Mouse (Mus musculus) MEL (cell line): ENCODE measurements around the gene Glt8d2. TPM values are rescaled to one million over a fixed set of nuclear protein-coding genes. Genes with fewer than 3 reads are reported as not detected.

Source experiments
- DNase-seq: peaks from one replicate; pipeline ENCODE4 v3.0.0; 2011; ENCODE audit warnings: low read depth, low spot score
- H3K27ac ChIP-seq: 2 replicates; pipeline ENCODE4 v1.5.1; 2012; ENCODE audit warnings: low read depth, mild to moderate bottlenecking, control low read depth, low read length, moderate library complexity; ENCODE audit not compliant: control insufficient read depth
- H3K27me3 ChIP-seq, 2 experiments: fragments of 150-350 bp in 1 of 2; sonication (generic) in 1 of 2; 2 replicates each; pipeline ENCODE4 v1.6.1; 2012; ENCODE audit warnings: low read length in 2 of 2, mild to moderate bottlenecking in 2 of 2, improper control_type of control experiment in 1 of 2, moderate library complexity in 1 of 2; ENCODE audit not compliant: insufficient read depth in 2 of 2, control insufficient read depth in 1 of 2
- H3K36me3 ChIP-seq, 2 experiments: 2 replicates each; pipeline ENCODE4 v1.6.1; 2012 to 2014; ENCODE audit warnings: low read length in 2 of 2, improper control_type of control experiment in 1 of 2, inconsistent platforms in 1 of 2, mild to moderate bottlenecking in 1 of 2; ENCODE audit not compliant: insufficient read depth in 2 of 2, control insufficient read depth in 1 of 2
- H3K4me1 ChIP-seq, 2 experiments: fragments of 150-350 bp in 1 of 2; sonication (generic) in 1 of 2; 2 replicates each; pipeline ENCODE4 v1.6.1; 2012; ENCODE audit warnings: low read length in 2 of 2, improper control_type of control experiment in 1 of 2, mild to moderate bottlenecking in 1 of 2; ENCODE audit not compliant: insufficient read depth in 2 of 2, control insufficient read depth in 1 of 2
- H3K4me3 ChIP-seq, 2 experiments: fragments of 150-350 bp in 1 of 2; sonication (generic) in 1 of 2; 2 replicates each; pipeline ENCODE4 v1.5.1; 2012; ENCODE audit warnings: low read depth in 2 of 2, low read length in 2 of 2, mild to moderate bottlenecking in 2 of 2, moderate library complexity in 2 of 2, control low read depth in 1 of 2, improper control_type of control experiment in 1 of 2; ENCODE audit not compliant: control insufficient read depth in 1 of 2, insufficient read depth in 1 of 2
- H3K79me2 ChIP-seq: 2 replicates; pipeline ENCODE4 v1.6.1; 2012; ENCODE audit warnings: mild to moderate bottlenecking, low read length, moderate library complexity; ENCODE audit not compliant: control insufficient read depth, poor library complexity, insufficient read depth
- H3K9ac ChIP-seq: 2 replicates; pipeline ENCODE4 v1.6.1; 2012; ENCODE audit warnings: low read depth, mild to moderate bottlenecking, control low read depth, low read length, moderate library complexity; ENCODE audit not compliant: control insufficient read depth, poor library complexity, severe bottlenecking
- H3K9me3 ChIP-seq: fragments of 150-350 bp; sonication (generic); replicated peaks from 2 replicates; pipeline ENCODE4 v1.6.1; 2012; ENCODE audit warnings: mild to moderate bottlenecking, low read length, improper control_type of control experiment, moderate library complexity; ENCODE audit not compliant: insufficient read depth
- BHLHE40 ChIP-seq: IDR thresholded peaks from 2 replicates; pipeline ENCODE4 v1.6.1; 2012; ENCODE audit warnings: low read depth, mild to moderate bottlenecking, inconsistent platforms, low read length, improper control_type of control experiment, borderline replicate concordance
- CHD1 ChIP-seq: IDR thresholded peaks from 2 replicates; pipeline ENCODE4 v1.6.1; 2012; ENCODE audit warnings: low read depth, mild to moderate bottlenecking, inconsistent platforms, low read length, improper control_type of control experiment
- CTCF ChIP-seq, 3 experiments: IDR thresholded peaks in 2 of 3; conservative IDR thresholded peaks in 1 of 3; 2 replicates each; pipeline ENCODE4 v1.5.1; 2011 to 2012; ENCODE audit warnings: low read length in 3 of 3, low read depth in 2 of 3, mild to moderate bottlenecking in 2 of 3, improper control_type of control experiment in 1 of 3, inconsistent platforms in 1 of 3, mixed read lengths in 1 of 3, moderate library complexity in 1 of 3; ENCODE audit not compliant: control insufficient read depth in 1 of 3, insufficient read depth in 1 of 3, poor library complexity in 1 of 3, severe bottlenecking in 1 of 3
- E2F4 ChIP-seq: IDR thresholded peaks from 2 replicates; pipeline ENCODE4 v1.6.1; 2011; ENCODE audit warnings: low read depth, low read length, improper control_type of control experiment, borderline replicate concordance
- ELF1 ChIP-seq: IDR thresholded peaks from 2 replicates; pipeline ENCODE4 v1.6.1; 2014; ENCODE audit warnings: low read depth, mild to moderate bottlenecking, inconsistent platforms, low read length, improper control_type of control experiment, moderate library complexity
- EP300 ChIP-seq, 2 experiments: IDR thresholded peaks; 2 replicates each; pipeline ENCODE4 v1.6.1; 2011; ENCODE audit warnings: improper control_type of control experiment in 2 of 2, low read length in 2 of 2, low read depth in 1 of 2, mild to moderate bottlenecking in 1 of 2
- ETS1 ChIP-seq: IDR thresholded peaks from 2 replicates; pipeline ENCODE4 v1.6.1; 2012; ENCODE audit warnings: low read depth, mild to moderate bottlenecking, inconsistent platforms, low read length, improper control_type of control experiment, moderate library complexity
- KAT2A ChIP-seq: conservative IDR thresholded peaks from 2 replicates; pipeline ENCODE4 v1.6.1; 2012; ENCODE audit warnings: low read depth, low read length, improper control_type of control experiment, inconsistent platforms
- MAFK ChIP-seq: IDR thresholded peaks from 2 replicates; pipeline ENCODE4 v1.6.1; 2011; ENCODE audit warnings: low read depth, mild to moderate bottlenecking, low read length, improper control_type of control experiment, borderline replicate concordance
- MAX ChIP-seq: IDR thresholded peaks from 2 replicates; pipeline ENCODE4 v1.6.1; 2011; ENCODE audit warnings: low read length, improper control_type of control experiment
- MEF2A ChIP-seq: IDR thresholded peaks from 2 replicates; pipeline ENCODE4 v1.6.1; 2014; ENCODE audit warnings: low read depth, mild to moderate bottlenecking, inconsistent platforms, low read length, improper control_type of control experiment; ENCODE audit not compliant: poor library complexity, insufficient replicate concordance, severe bottlenecking; ENCODE audit errors: extremely low read depth
- MXI1 ChIP-seq: IDR thresholded peaks from 2 replicates; pipeline ENCODE4 v1.6.1; 2011; ENCODE audit warnings: mild to moderate bottlenecking, low read depth, low read length, improper control_type of control experiment
- MYB ChIP-seq: IDR thresholded peaks from 2 replicates; pipeline ENCODE4 v1.6.1; 2011; ENCODE audit warnings: mild to moderate bottlenecking, low read depth, low read length, improper control_type of control experiment
- MYC ChIP-seq: IDR thresholded peaks from 2 replicates; pipeline ENCODE4 v1.6.1; 2011; ENCODE audit warnings: low read depth, mild to moderate bottlenecking, low read length, improper control_type of control experiment, moderate library complexity
- NELFE ChIP-seq: IDR thresholded peaks from 2 replicates; pipeline ENCODE4 v1.6.1; 2011; ENCODE audit warnings: low read depth, low read length, improper control_type of control experiment
- NRF1 ChIP-seq: IDR thresholded peaks from 2 replicates; pipeline ENCODE4 v1.6.1; 2014; ENCODE audit warnings: low read depth, mild to moderate bottlenecking, inconsistent platforms, low read length, improper control_type of control experiment, moderate library complexity; ENCODE audit not compliant: poor library complexity, insufficient read depth, severe bottlenecking
- POLR2A ChIP-seq, 2 experiments: IDR thresholded peaks; 2 replicates each; pipeline ENCODE4 v1.6.1; 2011 to 2012; ENCODE audit warnings: low read length in 2 of 2, mild to moderate bottlenecking in 2 of 2, control low read depth in 1 of 2, improper control_type of control experiment in 1 of 2, low read depth in 1 of 2, moderate library complexity in 1 of 2; ENCODE audit not compliant: control insufficient read depth in 1 of 2, insufficient read depth in 1 of 2, poor library complexity in 1 of 2
- POLR2AphosphoS2 ChIP-seq: IDR thresholded peaks from 2 replicates; pipeline ENCODE4 v1.6.1; 2011; ENCODE audit warnings: low read length, improper control_type of control experiment
- POLR2AphosphoS5 ChIP-seq: IDR thresholded peaks from 2 replicates; pipeline ENCODE4 v1.6.1; 2012; ENCODE audit warnings: low read depth, borderline replicate concordance, mild to moderate bottlenecking, inconsistent platforms, low read length, moderate library complexity, mixed read lengths
- RAD21 ChIP-seq: IDR thresholded peaks from 2 replicates; pipeline ENCODE4 v1.6.1; 2011; ENCODE audit warnings: mild to moderate bottlenecking, low read depth, low read length, improper control_type of control experiment
- SIN3A ChIP-seq: IDR thresholded peaks from 2 replicates; pipeline ENCODE4 v1.6.1; 2012; ENCODE audit warnings: low read length, improper control_type of control experiment, inconsistent platforms
- TCF12 ChIP-seq: IDR thresholded peaks from 2 replicates; pipeline ENCODE4 v1.6.1; 2014; ENCODE audit warnings: low read depth, mild to moderate bottlenecking, inconsistent platforms, low read length, improper control_type of control experiment, moderate library complexity
- UBTF ChIP-seq: IDR thresholded peaks from 2 replicates; pipeline ENCODE4 v1.6.1; 2012; ENCODE audit warnings: low read depth, mild to moderate bottlenecking, inconsistent platforms, low read length, improper control_type of control experiment, moderate library complexity, borderline replicate concordance; ENCODE audit not compliant: insufficient read depth
- USF1 ChIP-seq: IDR thresholded peaks from 2 replicates; pipeline ENCODE4 v1.6.1; 2014; ENCODE audit warnings: low read depth, mild to moderate bottlenecking, inconsistent platforms, low read length, improper control_type of control experiment, moderate library complexity
- ZKSCAN1 ChIP-seq: IDR thresholded peaks from 2 replicates; pipeline ENCODE4 v1.6.1; 2012; ENCODE audit warnings: low read depth, mild to moderate bottlenecking, inconsistent platforms, low read length, improper control_type of control experiment, moderate library complexity
- ZMIZ1 ChIP-seq: IDR thresholded peaks from 2 replicates; pipeline ENCODE4 v1.6.1; 2012; ENCODE audit warnings: low read depth, mild to moderate bottlenecking, inconsistent platforms, low read length, improper control_type of control experiment, moderate library complexity
- polyA plus RNA-seq, 2 experiments: library from polyadenylated mRNA; stranded (reverse) in 1 of 2; unstranded in 1 of 2; fragments of >175 nt in 1 of 2; fragments of >200 nt in 1 of 2; gene quantifications; 2 replicates each; pipeline versions ENCODE4 v1.2.1 to v1.2.4; 2012; ENCODE audit warnings: low replicate concordance in 2 of 2, low read depth in 1 of 2; ENCODE audit not compliant: insufficient read length in 2 of 2, insufficient read depth in 1 of 2, missing spikeins in 1 of 2
- total RNA-seq: library from RNA; depleted of rRNA; stranded (reverse); fragments of 300-350 nt; gene quantifications from 2 replicates; pipeline ENCODE4 v1.2.3, GENCODE M21; 2012

Gene Glt8d2
- total and polyA plus RNA-seq, 3 experiments = 0.15 to 0.54 TPM; not detected in 1

- TF ChIP-seq POLR2A (IDR thresholded peaks at IDR 0.05; ENCODE audit: control insufficient read depth in 1 of 2, insufficient read depth in 1 of 2, low read depth in 1 of 2, low read length in 2 of 2, poor library complexity in 1 of 2) (no peak), CHD1 (no peak), CTCF (IDR thresholded peaks at IDR 0.05 in 2 of 3, conservative IDR thresholded peaks at IDR 0.05 in 1 of 3; ENCODE audit: control insufficient read depth in 1 of 3, insufficient read depth in 1 of 3, low read depth in 2 of 3, low read length in 3 of 3, poor library complexity in 1 of 3, severe bottlenecking in 1 of 3) (no peak), NELFE (no peak), SIN3A (no peak), TCF12 (no peak), POLR2AphosphoS2 (no peak), POLR2AphosphoS5 (no peak), MXI1 (no peak)
- no peak for DNase-seq
- peaks cover 0 to 10% of the 10 kb centered on the region in 2 experiments; a peak in 1 of 4 replicates for H3K4me1 ChIP-seq
These were observed 8.8 kb downstream of the Glt8d2 start for GRCm38 (mm10) chr10:82681639-82682038.

DNA sequence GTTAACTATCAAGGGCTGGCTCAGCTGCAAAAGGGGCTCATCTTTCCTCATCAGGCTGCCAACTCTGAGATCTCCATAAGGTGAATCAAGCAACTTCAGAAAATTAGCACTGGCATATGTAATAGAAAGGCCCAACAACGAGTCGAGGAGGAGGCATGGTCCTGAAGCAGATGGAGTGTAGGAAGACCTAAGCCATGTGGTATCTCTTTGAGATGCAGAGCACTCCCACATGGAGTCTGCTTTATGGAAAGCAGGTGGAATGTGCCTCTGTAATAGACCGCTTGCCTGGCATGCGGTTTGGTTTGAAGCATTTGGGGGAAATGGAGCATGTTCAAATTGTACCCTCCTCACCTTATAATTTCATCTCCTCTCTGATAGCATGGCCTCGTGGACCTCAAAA lies 9.7 kb downstream of the Glt8d2 start:
- H3K27me3 ChIP-seq = no peaks in the 10 kb centered on the region
- TF ChIP-seq ZKSCAN1 (no peak), EP300 (IDR thresholded peaks at IDR 0.05; ENCODE audit: low read depth in 1 of 2, low read length in 2 of 2) (no peak), MAFK (no peak), MEF2A (no peak), POLR2A (IDR thresholded peaks at IDR 0.05; ENCODE audit: control insufficient read depth in 1 of 2, insufficient read depth in 1 of 2, low read depth in 1 of 2, low read length in 2 of 2, poor library complexity in 1 of 2) (no peak), E2F4 (no peak), POLR2AphosphoS5 (no peak), KAT2A (no peak), ETS1 (no peak), MAX (no peak), MYB (no peak), UBTF (no peak), ZMIZ1 (no peak), BHLHE40 (no peak), CHD1 (no peak), MYC (no peak), NRF1 (no peak), ELF1 (no peak), USF1 (no peak), RAD21 (no peak)
- H3K79me2 ChIP-seq = no peaks in the 10 kb centered on the region
- H3K27ac ChIP-seq = no peak overlapping the region
- no peak for DNase-seq
- peaks cover 0 to 10% of the 10 kb centered on the region in 2 experiments; a peak in 1 of 4 replicates for H3K4me1 ChIP-seq
- no peaks in the 10 kb centered on the region for H3K36me3 ChIP-seq
- no peak overlapping the region for H3K9ac ChIP-seq
- H3K4me3 ChIP-seq = no peak overlapping the region
- no peaks in the 10 kb centered on the region for H3K9me3 ChIP-seq

More at GRCm38 (mm10) chr10:82681639-82682038, 8.8 kb downstream of the Glt8d2 start:
- Histone ChIP-seq H3K27ac (no peak overlapping the region), H3K79me2 (no peaks in the 10 kb centered on the region), H3K9me3 (no peaks in the 10 kb centered on the region), H3K27me3 (no peaks in the 10 kb centered on the region), H3K36me3 (no peaks in the 10 kb centered on the region), H3K4me3 (no peak overlapping the region), H3K9ac (no peak overlapping the region)
